Mouse (Mus musculus) heart, postnatal 0 days (tissue): ENCODE results near the gene Shroom3.

Experiments
- CTCF ChIP-seq: IDR thresholded peaks from 2 replicates; pipeline ENCODE4 v1.5.1; 2016; ENCODE audit warnings: antibody characterized with exemption, control low read depth, low read depth
- EP300 ChIP-seq: IDR thresholded peaks from 2 replicates; pipeline ENCODE4 v1.6.1; 2016; ENCODE audit warnings: antibody characterized with exemption, low read depth

DNA sequence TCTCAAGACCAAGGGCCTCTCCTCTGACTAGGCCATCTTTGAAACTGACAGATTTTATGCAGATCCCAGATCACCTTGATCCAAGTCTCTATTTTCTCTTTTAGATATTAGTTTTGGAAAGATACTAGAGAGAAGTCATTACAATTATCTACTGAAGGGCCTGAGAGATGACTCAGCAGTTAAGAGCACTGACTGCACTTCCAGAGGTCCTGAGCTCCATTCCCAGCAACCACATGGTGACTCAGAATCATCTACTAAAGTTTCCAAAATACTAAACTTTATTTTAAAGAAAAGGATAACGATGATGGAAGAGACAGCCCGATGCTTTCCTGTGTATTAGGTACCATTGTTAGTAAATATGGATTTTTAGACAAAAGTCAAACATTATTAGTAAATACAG lies 31.7 kb downstream of the Shroom3 start:
- TF ChIP-seq CTCF, result no peak
- TF ChIP-seq EP300, result no peak
